Mouse (Mus musculus) thymus, adult 2 months (tissue): ENCODE results near the gene Sorbs1. TPM values are rescaled to one million over a fixed set of nuclear protein-coding genes. Genes with fewer than 3 reads are reported as not detected.

Experiments
- DNase-seq: peaks from one replicate; pipeline ENCODE4 v3.0.0; 2021
- H3K27ac ChIP-seq: fragments of 200-500 bp; 2 replicates; pipeline ENCODE4 v1.5.1; 2012; ENCODE audit warnings: low read length, control low read depth; ENCODE audit not compliant: control insufficient read depth, insufficient read depth
- H3K27me3 ChIP-seq: fragments of 200-500 bp; 2 replicates; pipeline ENCODE4 v1.6.1; 2012; ENCODE audit warnings: mild to moderate bottlenecking, low read length, moderate library complexity, mixed read lengths; ENCODE audit not compliant: control insufficient read depth, insufficient read depth
- H3K36me3 ChIP-seq: fragments of 200-500 bp; 2 replicates; pipeline ENCODE4 v1.6.1; 2012; ENCODE audit warnings: mild to moderate bottlenecking, low read length, moderate library complexity; ENCODE audit not compliant: control insufficient read depth, insufficient read depth
- H3K4me1 ChIP-seq: fragments of 200-500 bp; replicated peaks from 2 replicates; pipeline ENCODE4 v1.6.1; 2012; ENCODE audit warnings: low read length; ENCODE audit not compliant: control insufficient read depth, insufficient read depth
- H3K4me3 ChIP-seq: fragments of 200-500 bp; 2 replicates; pipeline ENCODE4 v1.5.1; 2012; ENCODE audit warnings: mild to moderate bottlenecking, low read length, control low read depth, moderate library complexity; ENCODE audit not compliant: control insufficient read depth, insufficient read depth
- CTCF ChIP-seq: fragments of 200-500 bp; IDR thresholded peaks from 2 replicates; pipeline ENCODE4 v1.5.1; 2012; ENCODE audit warnings: mild to moderate bottlenecking, control low read depth, low read length, moderate library complexity, borderline replicate concordance; ENCODE audit not compliant: control insufficient read depth, poor library complexity, insufficient read depth; ENCODE audit errors: extremely low read depth
- POLR2A ChIP-seq: fragments of 200-500 bp; IDR thresholded peaks from 2 replicates; pipeline ENCODE4 v1.6.1; 2012; ENCODE audit warnings: mild to moderate bottlenecking, low read length, control low read depth, moderate library complexity; ENCODE audit not compliant: control insufficient read depth, poor library complexity, insufficient read depth; ENCODE audit errors: extremely low read depth
- WGBS: fragments of 180-500 bp; shearing (Covaris S2); methylation state at CpG from one replicate; pipeline ENCODE4 v1.1.7; 2018; 5-methylcytosine and 5-hydroxymethylcytosine counted together
- polyA plus RNA-seq: library from polyadenylated mRNA; depleted of rRNA; stranded (reverse); fragments of >200 nt; gene quantifications from 2 replicates; pipeline ENCODE4 v1.2.3, GENCODE M21; 2012

Sorbs1 gene
- polyA plus RNA-seq, 1 experiment: 14.0 TPM

- Histone ChIP-seq H3K27ac (no peak overlapping the region), H3K36me3 (no peaks in the 10 kb centered on the region), H3K27me3 (no peaks in the 10 kb centered on the region), H3K4me3 (no peak overlapping the region), H3K4me1 (no peaks in the 10 kb centered on the region)
- DNase-seq: peak; percentile 10
- 55% methylated on average over 2 of the region's 2 CpGs for WGBS
- TF ChIP-seq POLR2A (no peak), CTCF (no peak)
Measured at GRCm38 (mm10) chr19:40404582-40404981, 109.0 kb downstream of the Sorbs1 start.

- TF ChIP-seq CTCF: no peak
- no peak for TF ChIP-seq POLR2A
- Histone ChIP-seq H3K27me3 (no peaks in the 10 kb centered on the region), H3K4me3 (no peak overlapping the region), H3K36me3 (no peaks in the 10 kb centered on the region), H3K27ac (no peak overlapping the region), H3K4me1 (no peaks in the 10 kb centered on the region)
- DNase-seq: no peak
- 96% methylated on average over 4 of the region's 4 CpGs for WGBS
Measured at GRCm38 (mm10) chr19:40403999-40404398, 109.6 kb downstream of the Sorbs1 start.

DNA sequence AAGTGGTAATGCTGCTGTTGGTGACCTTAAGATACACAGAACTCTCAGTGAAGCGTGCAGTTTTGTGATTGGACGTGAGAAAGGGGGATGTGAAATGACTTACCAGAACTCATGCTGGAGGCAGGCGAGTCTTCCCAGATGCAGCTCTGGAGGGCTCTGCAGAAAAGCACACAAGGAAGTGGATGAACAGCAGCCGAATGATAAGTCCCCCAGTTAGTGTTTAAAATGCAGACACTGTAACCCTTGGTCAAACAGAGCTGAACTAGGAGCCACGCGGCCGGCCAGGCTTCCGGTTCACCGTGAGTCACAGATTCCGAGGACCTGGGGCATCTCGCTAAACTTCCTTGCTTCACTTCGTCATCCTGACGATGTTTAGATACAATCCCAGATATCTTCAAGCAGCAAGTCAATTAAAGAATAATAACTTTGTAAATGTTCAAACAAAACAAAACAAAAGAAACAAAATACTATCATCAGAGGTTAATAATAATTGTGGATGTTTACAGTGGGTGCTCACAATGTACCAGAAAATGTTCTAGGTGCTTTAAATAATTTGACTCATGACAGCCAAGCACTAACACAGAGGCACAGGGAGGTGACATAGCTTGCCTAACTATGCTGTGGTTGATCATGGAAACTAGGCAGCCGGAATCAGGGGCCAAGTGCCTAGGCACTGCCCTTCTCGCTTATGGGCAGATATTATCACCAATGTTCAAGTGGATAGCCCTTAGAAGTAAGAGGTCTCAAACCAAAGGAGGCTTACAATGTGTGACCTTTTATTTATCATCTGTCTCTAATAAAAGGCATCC, 111.2 kb downstream of the Sorbs1 start:
- H3K36me3 ChIP-seq: no peaks in the 10 kb centered on the region
- no peak overlapping the region for H3K27ac ChIP-seq
- WGBS: 81% methylated on average over 15 of the region's 15 CpGs
- H3K4me3 ChIP-seq: no peak overlapping the region
- no peaks in the 10 kb centered on the region for H3K4me1 ChIP-seq
- TF ChIP-seq POLR2A (no peak), CTCF (no peak)
- DNase-seq: no peak
- no peaks in the 10 kb centered on the region for H3K27me3 ChIP-seq

GRCm38 (mm10) chr19:40401213-40401612, 112.4 kb downstream of the Sorbs1 start:
- no peaks in the 10 kb centered on the region for H3K4me1 ChIP-seq
- H3K4me3 ChIP-seq: no peak overlapping the region
- DNase-seq: no peak
- WGBS: 57% methylated on average over 7 of the region's 7 CpGs
- H3K27me3 ChIP-seq: no peaks in the 10 kb centered on the region
- no peak overlapping the region for H3K27ac ChIP-seq
- TF ChIP-seq POLR2A: no peak
- TF ChIP-seq CTCF: no peak
- no peaks in the 10 kb centered on the region for H3K36me3 ChIP-seq

DNA sequence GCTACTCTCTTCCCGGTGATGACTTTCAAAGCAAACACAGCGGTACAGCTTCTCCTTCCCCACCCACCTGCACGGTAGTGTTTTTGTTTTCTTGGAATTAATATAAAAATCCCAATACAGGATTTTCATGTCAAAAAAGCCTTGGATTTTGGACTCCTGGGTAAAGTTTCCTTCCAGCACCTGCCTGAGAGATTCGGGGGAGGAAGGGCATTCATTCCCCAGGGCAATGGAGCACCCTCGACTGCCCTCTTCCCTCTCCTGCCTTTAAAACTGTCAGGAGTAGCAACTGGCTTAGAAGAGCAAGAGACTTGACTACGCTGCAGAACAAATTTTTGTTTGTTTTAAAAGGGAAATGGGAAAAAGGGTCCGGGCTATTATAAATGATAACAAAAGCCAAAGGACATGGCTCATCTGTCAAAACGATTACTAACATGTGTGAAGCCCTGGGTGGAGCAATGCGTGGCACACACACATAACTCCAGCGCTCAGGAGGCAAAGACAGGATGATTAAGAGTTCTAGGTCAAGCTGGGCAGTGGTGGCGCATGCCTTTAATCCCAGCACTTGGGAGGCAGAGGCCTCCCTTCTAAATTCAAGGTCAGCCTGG, 113.1 kb downstream of the Sorbs1 start:
- 93% methylated on average over 11 of the region's 11 CpGs for WGBS
- no peaks in the 10 kb centered on the region for H3K27me3 ChIP-seq
- H3K27ac ChIP-seq: no peak overlapping the region
- no peak for DNase-seq
- no peak overlapping the region for H3K4me3 ChIP-seq
- H3K4me1 ChIP-seq: no peaks in the 10 kb centered on the region; the same call in 1 of the 2 replicates
- TF ChIP-seq POLR2A (no peak), CTCF (no peak)
- H3K36me3 ChIP-seq: no peaks in the 10 kb centered on the region

- DNase-seq: no peak
- Histone ChIP-seq H3K27me3 (no peaks in the 10 kb centered on the region), H3K36me3 (no peaks in the 10 kb centered on the region), H3K27ac (no peak overlapping the region), H3K4me1 (peaks cover 2% of the 10 kb centered on the region; the same call in 1 of the 2 replicates), H3K4me3 (no peak overlapping the region)
- WGBS: 91% methylated on average over 14 of the region's 14 CpGs
- TF ChIP-seq POLR2A (no peak), CTCF (no peak)
Measured at GRCm38 (mm10) chr19:40395757-40396661, 117.6 kb downstream of the Sorbs1 start.
